Mouse (Mus musculus) inflammation-experienced regulatory T-cells (primary cell): ENCODE data around the gene Hps5. TPM values are rescaled to one million over a fixed set of nuclear protein-coding genes. Genes with fewer than 3 reads are reported as not detected.

Source experiments
- polyA plus RNA-seq, 2 experiments: library from polyadenylated mRNA; unstranded; fragments of 100-300 nt; shearing (Covaris generic); gene quantifications; one replicate each; pipeline ENCODE4 v1.2.1; 2017

Hps5 gene
- polyA plus RNA-seq, result 10 to 100 TPM; 34.6 TPM

DNA sequence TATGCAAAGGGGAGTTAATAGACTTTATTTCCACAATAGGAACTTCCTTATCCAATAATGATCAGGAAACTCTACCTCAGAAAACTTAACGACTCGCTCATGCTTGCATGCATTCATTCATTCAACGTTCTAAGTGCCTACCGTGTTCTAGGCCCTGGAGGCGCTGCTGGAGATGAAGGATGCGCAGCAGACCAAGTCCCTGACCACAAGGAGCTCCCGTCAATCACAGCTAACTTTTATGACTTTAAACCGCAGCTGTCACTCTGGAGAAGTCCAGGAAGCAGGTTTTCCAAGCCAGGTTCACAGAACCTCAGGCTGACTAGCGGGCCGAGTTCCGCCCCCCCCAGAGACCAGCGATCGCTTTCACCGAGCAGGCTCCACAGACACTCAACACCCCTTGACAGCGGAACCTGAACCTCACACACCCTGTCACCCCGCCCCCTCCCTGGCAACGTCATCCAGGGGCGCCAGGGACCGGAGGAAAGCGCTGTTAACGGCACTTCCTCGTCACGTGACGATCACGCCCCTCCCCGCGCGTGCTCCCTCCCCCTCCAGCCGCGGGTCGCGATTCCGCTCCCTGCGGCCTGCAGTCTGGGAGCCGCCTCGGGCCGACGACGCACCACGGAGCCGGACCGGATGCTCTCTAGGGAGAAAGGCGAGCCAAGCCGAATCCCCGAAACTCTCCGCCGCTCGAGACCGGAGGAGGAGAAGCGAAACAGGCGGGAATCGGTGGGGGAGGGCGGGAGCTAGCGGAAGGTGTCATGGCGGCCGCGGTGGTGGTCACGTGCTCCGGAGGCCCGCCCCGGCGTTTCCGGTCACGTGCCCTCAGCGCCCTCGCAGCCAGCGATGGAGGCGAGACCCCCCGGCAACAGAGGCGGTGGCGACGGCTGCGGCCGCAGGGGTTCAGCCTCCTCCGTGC is at the start of gene Hps5, which contains the start of gene Gtf2h1:
TSS of gene Hps5 (minus strand) at position 778 of the 919 bp plus-strand sequence.
TSS of gene Gtf2h1 (plus strand) at position 817 of the 919 bp plus-strand sequence.

DNA sequence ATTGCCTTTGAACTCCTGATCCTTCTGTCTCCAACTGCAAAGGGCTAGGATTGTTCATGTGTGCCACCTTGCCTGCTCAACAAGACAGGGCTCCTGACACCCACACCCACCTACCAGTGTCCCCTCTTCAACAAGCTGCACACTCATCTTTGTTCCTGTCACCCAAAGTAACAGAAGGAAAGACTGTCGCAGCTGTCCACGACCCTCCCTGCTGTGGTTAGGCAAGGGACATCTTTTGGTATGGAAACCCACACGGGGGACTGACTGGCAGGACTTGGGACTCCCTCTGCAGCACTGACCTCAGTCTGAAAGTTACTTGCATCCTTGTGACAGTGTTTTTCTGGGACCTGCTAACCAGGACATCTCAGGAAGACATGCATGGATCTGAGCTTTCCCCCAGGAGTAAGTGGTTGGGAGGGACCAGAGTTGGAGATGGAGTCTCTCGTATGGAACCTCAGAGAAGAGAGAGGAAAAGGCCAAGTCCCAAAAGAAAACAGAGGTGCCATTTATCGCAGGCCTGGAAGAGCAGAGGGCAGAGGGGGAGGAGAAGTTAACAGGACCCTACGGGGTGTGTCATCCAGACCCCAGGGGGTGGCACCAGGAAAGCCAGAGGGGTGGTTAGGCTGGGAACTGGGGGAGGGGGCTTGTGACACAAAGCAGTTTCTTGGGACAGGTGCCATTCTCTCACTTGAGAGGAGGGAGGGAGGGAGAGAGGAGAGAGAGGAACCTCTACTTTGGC is 45.1 kb upstream of the Hps5 start, which contains the start of gene Ldha:
TSS of gene Ldha (plus strand) at position 689 of the 739 bp plus-strand sequence.

DNA sequence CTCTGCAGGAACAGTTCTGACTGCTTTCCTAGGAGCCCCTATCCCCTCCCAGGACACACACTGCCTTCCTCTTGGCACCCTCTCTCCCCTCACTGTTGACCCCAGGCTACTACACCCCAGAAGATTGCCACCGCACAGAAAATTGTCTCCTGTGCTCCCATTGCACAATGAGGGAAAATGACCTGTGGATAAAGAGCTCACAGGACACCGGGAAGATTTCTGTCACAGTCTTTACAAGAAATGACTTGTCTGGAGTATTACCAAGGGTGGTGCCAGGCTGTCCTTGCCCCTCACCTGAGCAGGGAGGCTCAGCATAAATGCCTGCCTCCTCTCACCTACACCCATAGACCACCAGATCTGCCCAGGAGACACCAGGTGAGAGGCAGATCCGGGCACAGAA is 44.4 kb downstream of the Hps5 start, which contains the start of gene Saa2:
TSS of gene Saa2 (plus strand) at position 301 of the 400 bp plus-strand sequence.

DNA sequence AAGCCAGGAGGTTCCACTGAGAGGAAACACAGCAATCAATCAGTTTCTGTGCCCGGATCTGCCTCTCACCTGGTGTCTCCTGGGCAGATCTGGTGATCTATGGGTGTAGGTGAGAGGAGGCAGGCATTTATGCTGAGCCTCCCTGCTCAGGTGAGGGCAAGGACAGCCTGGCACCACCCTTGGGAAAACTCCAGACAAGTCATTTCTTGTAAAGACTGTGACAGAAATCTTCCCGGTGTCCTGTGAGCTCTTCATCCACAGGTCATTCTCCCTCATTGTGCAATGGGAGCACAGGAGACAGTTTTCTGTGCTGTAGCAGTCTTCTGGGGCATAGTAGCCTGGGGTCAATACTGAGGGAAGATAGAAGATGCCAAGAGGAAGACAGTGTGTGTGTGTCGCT is 53.0 kb downstream of the Hps5 start, which contains the start of gene Saa1:
TSS of gene Saa1 (minus strand) at position 101 of the 400 bp plus-strand sequence.

DNA sequence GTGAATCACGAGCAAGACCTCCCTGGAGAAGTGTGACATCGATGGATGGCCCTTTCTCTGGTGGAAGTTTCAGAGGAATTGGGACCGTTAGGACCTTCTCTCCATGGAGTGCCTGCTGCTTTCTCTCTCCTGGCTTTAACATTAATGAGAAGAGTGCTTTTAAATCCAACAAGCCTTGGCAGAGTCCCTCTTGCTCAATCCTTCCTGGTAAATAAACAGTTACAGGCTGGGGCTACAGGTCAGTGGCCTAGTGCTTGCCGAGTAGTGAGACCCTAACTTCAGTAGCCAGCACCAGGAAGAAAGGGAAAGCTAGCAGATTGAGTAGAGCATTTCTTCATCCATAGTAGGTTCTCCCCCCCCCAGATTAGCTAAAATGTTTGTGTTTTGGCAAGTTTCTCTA is 63.4 kb downstream of the Hps5 start, which contains the start of gene Saa4:
TSS of gene Saa4 (minus strand) at position 146 of the 400 bp plus-strand sequence.

DNA sequence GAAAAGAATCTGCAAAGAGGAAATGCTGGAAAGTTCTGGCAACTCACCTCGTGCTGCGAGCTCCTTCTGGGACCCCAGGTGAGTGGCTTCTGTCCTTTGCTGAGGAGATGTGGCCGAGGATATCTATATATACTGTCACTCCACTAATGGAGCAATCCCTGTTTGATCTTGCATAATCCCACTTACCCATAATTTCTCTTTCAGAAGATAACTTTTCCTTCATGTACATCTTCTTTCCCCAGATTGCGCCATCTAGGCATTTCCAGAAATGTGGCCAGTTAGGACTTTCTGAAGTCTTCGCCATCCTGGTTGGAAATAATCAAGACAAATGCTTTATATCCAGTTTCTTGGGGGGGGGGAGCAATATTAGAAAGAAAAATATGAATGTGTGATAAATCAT is 80.3 kb downstream of the Hps5 start, which contains the start of gene Saa3:
TSS of gene Saa3 (minus strand) at position 101 of the 400 bp plus-strand sequence.

Other genes with a start within 250 kb of the Hps5 start
- 10 to 100 TPM; 22.1 to 26.8 TPM for gene Sergef, start 156.3 kb downstream of the Hps5 start, polyA plus RNA-seq
- under 1 TPM in 1 of 2 experiments, not detected in 1; 0.06 TPM for gene Tph1, start 123.5 kb downstream of the Hps5 start, polyA plus RNA-seq
- gene Saal1, start 85.4 kb downstream of the Hps5 start, polyA plus RNA-seq, result 10 to 100 TPM; 13.3 to 22.1 TPM
- not detected for gene Saa3, start 80.4 kb downstream of the Hps5 start, polyA plus RNA-seq
- not detected for gene Saa4, start 63.5 kb downstream of the Hps5 start, polyA plus RNA-seq
- 1 to 10 TPM in 1 of 2 experiments, not detected in 1; 1.7 TPM for gene Saa1, start 53.1 kb downstream of the Hps5 start, polyA plus RNA-seq
- gene Saa2, start 44.3 kb downstream of the Hps5 start, polyA plus RNA-seq, result under 1 TPM; 0.75 TPM
- gene Gtf2h1, start within 50 bp of the Hps5 start, polyA plus RNA-seq, result 10 to 100 TPM; 49.4 to 58.2 TPM
- gene Ldha, start 45.4 kb upstream of the Hps5 start, polyA plus RNA-seq, result 1,000 to 10,000 TPM in 1 of 2 experiments, 100 to 1,000 TPM in 1; 964 to 1,128 TPM
- not detected for gene Ldhc, start 65.1 kb upstream of the Hps5 start, polyA plus RNA-seq
- 100 to 1,000 TPM; 114 to 143 TPM for gene Tsg101, start 123.9 kb upstream of the Hps5 start, polyA plus RNA-seq
- 1 to 10 TPM; 5.2 to 6.3 TPM for gene Uevld, start 162.5 kb upstream of the Hps5 start, polyA plus RNA-seq
- 1 to 10 TPM in 1 of 2 experiments, not detected in 1; 1.4 TPM for gene Gm9999, start 187.5 kb upstream of the Hps5 start, polyA plus RNA-seq
- gene Spty2d1, start 212.3 kb upstream of the Hps5 start, polyA plus RNA-seq, result 10 to 100 TPM; 44.4 to 59.7 TPM